Mouse (Mus musculus) kidney, adult 8-10 months (tissue): ENCODE measurements around the gene Tprkb.
A peak's percentile ranks its signal among the peaks of the same experiment; 100 is the strongest.
"Not testable (repeated sequence)": the region's sequence is repeated elsewhere in the genome, so short reads cannot be mapped to it uniquely, and the experiment has no call there.

ENCODE experiments used
- DNase-seq, 2 experiments: peaks; one replicate each; pipeline ENCODE4 v3.0.0; 2022

Tprkb gene

DNA sequence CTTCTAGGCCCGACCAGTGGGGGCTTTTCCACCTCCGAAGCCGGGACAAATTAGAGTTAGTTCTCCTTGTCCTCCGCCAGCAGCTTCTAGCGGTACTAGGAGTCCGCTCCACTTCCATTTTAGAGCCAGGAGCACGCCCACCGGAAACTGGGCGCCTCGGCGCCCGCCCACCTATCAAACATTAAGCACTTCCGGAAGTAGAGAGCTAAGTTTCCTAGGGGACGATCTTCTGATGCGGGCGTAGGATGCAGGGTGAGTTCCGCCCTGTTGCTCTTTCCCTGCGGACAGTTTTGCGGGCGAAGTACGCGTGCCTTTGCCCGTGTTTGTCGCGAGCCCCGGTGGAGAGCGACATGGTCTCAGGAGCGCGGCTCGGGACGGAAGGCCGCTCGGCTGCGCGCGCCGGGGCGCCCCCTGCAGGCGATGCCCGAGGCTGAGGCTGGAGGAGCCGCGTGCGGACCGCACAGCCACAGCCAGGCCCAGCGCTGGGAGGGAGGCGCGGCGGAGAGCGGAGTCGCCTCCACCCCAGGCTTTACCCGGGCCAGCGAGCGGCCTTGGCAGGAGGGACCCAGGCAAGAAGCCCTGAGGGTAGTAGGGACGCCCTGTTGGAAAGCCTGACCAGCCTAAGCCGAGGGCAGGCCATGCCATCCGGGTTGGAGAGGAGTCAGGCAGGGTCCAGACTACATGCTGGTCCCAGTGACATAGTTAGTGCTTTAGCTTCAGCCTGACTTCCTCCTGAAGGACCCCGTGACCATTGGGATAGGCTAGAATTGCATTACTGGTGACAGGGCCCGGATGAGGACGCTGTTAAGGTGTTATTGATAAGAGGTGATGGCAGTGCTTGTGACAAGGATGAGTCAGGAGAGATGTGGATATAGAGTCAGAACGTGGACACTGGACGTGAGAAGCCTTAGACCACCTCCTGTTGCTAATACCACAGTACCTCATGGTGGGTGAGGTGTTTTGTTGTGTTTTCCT lies 4.2 kb downstream of the Tprkb start, which contains the start of gene Nat8f1:
Gene Nat8f1, minus strand, starts transcription at position 149 of the 975 bp plus-strand sequence.
- peak; percentile 92 to 95 for DNase-seq

DNA sequence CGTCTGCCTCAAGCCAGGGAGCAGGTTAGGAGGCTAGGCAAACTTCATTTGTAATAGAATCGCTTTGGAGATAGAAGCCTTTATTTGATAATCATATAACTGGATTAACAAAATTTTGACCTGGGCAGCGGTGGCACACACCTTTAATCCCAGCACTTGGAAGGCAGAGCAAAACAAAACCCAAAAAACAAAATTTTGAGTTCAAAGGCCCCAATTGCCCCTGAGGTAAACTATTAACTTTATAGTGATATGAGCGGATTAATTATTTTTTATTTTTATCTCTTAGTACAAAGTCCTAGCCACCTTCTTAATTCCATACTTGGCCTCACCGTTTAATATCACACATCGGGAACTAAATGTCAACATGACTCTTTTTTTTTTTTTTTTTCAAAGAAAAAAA lies 4.9 kb downstream of the Tprkb start:
- DNase-seq, result peak in 1 of 2 experiments; percentile 50

GRCm38 (mm10) chr6:85918341-85918740 lies 6.7 kb downstream of the Tprkb start:
- not testable (repeated sequence) for DNase-seq

- peak; percentile 49 to 78 for DNase-seq
These were observed 7.7 kb downstream of the Tprkb start for GRCm38 (mm10) chr6:85919401-85919800.

DNA sequence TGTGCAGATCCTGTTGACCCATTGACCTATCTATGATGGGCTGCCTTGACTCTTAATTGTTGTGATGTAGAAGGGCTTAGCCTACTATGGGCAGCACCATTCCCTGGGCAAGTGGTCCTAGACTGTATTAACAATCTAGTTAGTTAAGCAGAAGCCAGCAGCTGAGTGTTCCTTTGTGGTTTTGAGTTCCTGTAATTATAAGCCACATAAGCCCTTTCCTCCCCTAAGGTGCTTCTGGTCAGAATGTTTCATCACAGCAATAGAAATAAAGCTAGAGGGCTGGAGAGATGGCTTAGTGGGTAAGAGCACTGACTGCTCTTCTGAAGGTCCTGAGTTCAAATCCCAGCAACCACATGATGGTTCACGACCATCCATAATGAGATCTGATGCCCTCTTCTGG lies 12.0 kb downstream of the Tprkb start:
- no peak for DNase-seq

DNA sequence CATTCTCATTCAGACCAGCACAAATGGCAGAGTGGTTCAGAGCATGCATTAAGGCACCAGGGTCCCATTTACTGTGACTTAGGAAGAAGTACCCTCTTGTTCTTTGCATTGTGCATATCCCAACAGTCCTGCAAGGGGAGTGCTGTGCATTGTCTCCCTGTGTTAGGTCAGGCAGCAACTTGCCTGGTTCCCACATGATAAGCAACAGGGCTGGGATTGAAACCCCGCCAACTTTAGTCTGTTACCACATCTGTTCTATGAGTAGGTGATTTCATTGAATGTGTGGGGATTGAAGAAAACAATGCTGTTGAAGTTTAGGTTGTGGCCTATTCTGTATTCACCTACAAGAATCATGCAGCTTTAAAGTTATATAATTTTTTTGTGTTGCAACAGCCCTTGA lies 15.0 kb downstream of the Tprkb start:
- no peak for DNase-seq

GRCm38 (mm10) chr6:85927476-85928464 lies 16.1 kb downstream of the Tprkb start:
- peak; percentile 76 to 88 for DNase-seq

- peak; percentile 72 to 85 for DNase-seq
These were observed 17.6 kb downstream of the Tprkb start for GRCm38 (mm10) chr6:85929312-85929711.

DNA sequence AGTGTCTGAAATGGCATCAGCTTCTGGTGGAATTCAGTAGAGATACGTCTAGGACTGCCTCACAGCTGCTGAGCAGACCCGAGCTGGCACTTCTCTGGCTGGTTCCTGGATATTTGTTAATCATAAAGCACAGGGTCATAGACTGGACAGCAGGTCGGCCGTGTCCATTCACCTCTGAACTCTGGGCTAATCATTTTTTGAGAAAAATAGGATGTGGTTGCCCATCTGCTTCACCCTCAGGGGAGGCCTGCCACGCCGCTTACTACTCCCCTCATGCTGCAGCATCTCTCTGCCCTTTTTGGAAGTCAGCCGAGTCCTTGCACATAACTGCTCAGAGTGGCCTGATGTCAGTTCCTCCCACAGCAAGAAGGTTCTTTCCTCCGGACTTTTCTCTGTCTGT lies 22.4 kb downstream of the Tprkb start:
- peak; percentile 88 to 91 for DNase-seq

- DNase-seq, result no peak
These were observed 24.0 kb downstream of the Tprkb start for GRCm38 (mm10) chr6:85935646-85936045.

GRCm38 (mm10) chr6:85936508-85937465 lies 25.1 kb downstream of the Tprkb start:
- peak; percentile 92 to 93 for DNase-seq

DNA sequence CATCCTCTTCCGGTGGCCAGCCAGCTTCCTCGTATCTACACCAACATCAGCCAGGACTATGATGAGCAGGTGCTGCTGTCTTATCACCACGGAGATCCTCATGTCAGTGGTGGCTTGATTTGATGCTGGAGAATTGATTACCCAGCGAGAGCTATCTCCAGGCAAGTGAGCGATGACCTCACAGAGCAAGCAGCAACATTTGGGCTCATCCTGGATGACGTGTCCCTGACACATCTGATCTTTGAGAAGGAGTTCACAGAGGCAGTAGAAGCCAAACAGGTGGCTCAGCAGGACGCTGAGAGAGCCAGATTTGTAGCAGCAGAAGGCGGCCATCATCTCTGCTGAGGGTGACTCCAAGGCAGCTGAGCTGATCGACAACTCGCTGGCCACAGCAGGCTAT lies 27.0 kb downstream of the Tprkb start:
- DNase-seq, result no peak

GRCm38 (mm10) chr6:85942469-85942868 lies 30.8 kb downstream of the Tprkb start:
- no peak for DNase-seq

- no peak for DNase-seq
These were observed 36.9 kb downstream of the Tprkb start for GRCm38 (mm10) chr6:85948549-85948948.

GRCm38 (mm10) chr6:85957581-85957980 lies 45.9 kb downstream of the Tprkb start:
- no peak for DNase-seq

DNA sequence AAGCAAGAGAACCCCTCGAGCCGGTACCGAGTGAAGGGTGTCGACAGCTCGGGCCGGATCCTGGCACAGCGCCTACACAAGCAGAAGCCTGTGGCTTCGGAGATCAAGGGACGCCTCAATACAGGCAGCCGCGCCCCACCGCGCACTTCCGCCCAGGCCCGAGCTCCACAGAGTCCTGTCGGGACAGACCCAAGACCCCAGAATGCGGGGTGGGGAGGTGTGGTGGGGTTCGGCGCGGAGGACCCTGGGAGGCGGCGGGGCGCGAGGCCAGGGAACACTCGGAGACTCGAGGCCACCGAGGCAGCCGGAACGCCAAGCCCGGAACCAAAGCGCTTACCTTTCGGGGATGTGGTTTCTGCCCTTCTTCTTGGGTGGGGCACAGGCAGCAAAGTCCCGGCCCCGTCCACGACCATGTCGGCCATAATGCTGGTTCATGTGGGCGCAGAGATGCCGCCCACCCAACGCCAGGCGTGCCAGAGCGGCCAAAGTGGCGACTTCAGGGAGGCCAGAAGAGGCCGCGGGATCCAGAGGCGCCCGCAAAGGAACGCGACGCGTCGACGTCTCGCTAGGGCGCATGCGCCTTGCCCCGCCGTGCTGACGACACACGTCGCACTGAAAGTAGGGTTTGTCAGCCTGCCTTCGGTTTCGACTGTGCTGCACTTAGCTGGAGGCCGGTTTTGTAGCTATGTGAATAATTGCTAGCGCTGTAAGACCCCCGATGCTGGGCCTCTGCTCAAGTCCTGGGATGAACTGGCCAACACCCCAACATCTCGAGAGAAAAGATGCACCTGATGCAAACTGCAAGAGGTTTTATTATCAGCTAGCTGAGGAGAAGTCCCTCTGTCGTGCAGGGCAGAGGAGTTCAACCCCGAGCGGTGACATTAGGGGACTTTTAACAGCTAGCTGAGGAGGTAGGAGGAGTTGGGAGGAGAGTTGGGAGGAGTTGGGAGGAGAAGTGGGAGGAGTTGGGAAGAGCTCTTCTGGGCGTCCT lies 49.7 kb downstream of the Tprkb start, which contains the start of gene Dusp11:
Gene Dusp11, minus strand, starts transcription at position 567 of the 991 bp plus-strand sequence.
- peak; percentile 88 to 91 for DNase-seq

- DNase-seq, result not testable (repeated sequence)
These were observed 54.4 kb downstream of the Tprkb start for GRCm38 (mm10) chr6:85966081-85966480.

DNA sequence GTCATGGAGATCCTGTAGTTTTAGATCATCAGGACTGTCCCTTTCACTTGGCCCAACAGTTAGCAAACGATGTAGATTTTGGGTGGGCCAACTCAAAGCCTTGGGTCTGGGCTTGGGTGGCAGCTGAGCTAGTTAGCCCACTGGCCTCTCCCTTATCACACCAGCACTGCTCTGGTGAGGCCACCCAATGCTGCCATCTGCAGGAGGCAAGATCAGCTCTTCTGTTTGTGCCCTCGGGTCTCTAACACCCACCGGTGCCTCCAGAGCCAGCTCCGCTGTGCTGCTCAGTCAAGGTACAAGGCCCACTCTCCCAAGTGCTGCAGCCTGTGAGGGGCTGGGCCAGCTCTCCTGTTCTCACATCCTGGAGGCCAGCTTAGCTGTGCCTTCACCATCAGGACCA lies 55.0 kb downstream of the Tprkb start:
- no peak for DNase-seq

DNA sequence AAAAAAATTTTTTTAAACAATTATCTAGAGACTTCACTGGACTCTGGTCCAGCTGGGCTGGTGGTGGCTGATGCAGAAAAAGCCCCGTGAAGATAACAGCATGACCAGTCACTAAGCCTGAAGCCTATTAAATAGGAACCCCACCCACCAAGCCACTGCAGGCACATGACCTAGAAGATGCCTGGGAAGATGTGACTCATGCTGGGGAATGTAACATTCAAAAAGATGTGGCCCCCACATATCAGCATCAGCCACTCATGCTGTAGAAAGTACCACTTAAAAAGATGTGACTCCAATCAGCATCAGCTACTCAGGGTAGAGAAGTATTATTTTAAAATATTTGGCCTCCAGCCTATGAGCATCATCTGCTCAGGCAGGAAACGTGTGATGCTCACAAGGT lies 58.2 kb downstream of the Tprkb start:
- DNase-seq, result no peak

- no peak for DNase-seq
These were observed 61.0 kb downstream of the Tprkb start for GRCm38 (mm10) chr6:85972699-85973098.

DNA sequence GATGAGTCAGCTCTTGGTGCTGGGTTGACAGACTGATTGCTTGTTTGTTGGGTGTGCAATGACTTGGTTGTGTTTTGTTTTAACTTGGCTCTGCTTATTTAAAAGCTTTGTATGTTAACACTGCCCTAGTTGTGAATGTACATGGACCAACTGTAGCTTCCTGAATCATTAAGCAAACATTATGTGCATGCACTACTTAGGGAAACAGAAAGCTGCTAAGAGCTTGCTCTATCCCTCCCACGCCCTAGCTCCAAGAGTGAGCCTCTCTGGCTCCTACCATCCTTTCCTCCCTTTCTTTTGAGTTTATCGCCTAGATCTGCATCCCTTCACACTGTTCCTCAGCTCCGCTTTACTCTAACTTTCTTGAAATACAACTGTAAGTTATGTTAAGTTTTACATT lies 61.7 kb downstream of the Tprkb start:
- no peak for DNase-seq
